In the genomic region with DNA sequence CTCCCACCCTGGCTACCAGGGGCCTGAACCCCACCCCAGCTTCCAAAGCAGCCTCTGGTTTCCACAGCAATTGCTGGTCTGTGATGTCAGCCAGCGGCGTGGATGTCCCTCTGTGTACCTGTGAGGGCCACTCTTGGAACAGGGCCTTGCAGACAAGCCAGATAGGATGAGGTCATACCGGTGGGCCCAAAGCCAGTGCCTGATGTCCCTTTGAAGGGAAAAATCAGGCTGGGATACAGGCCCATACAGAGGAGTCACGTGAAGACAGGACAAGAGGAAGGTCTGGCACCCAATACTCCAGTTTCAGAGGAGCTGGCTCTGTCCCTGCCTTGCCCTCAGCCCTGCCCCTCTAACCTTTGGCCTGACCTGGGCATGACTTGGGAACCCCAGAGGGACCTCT, we compare ENCODE assay signal across 19 mouse cellular contexts.
A peak's percentile ranks its signal among the peaks of the same experiment; 100 is the strongest.
DNase-seq lines count a peak whose midpoint lies in the region; ATAC-seq lines count a peak whose summit lies in the region.
"Had no signal": no experiment of that assay in that cellular context is flagged by ENCODE, and none has a peak within 500 bp of the region (broad histone marks: within the 10 kb centered on the region; RNA-seq: fewer than 3 reads in every experiment).

No protein-coding gene starts in this region.

- H3K27ac ChIP-seq in heart, embryonic 11.5 days (ENCODE audit: low read depth, low read length), result no peak overlapping the region
- H3K27ac ChIP-seq in kidney, embryonic 15.5 days, result no peak overlapping the region
- H3K27ac ChIP-seq: forebrain, embryonic 15.5 days; hindbrain, embryonic 14.5 days; limb, embryonic 12.5 days; midbrain, embryonic 13.5 days; stomach, embryonic 15.5 days had no signal

- H3K4me2 ChIP-seq in heart, embryonic 11.5 days, result no peak overlapping the region
- no peak overlapping the region for H3K4me2 ChIP-seq in kidney, embryonic 15.5 days
- H3K4me2 ChIP-seq: forebrain, embryonic 15.5 days; hindbrain, embryonic 14.5 days; limb, embryonic 12.5 days; midbrain, embryonic 13.5 days; stomach, embryonic 15.5 days had no signal

- DNase-seq in adrenal gland, adult 2 months, result peak; percentile 39
- no peak for DNase-seq in adrenal gland, adult 8-10 months
- peak; percentile 46 to 55 for DNase-seq in heart, postnatal 10 days
- DNase-seq in adrenal gland, postnatal 36 days, result peak; percentile 34 to 35
- peak; percentile 85 for DNase-seq in cerebellum, adult 9-11 months
- DNase-seq in thymus, postnatal 25 days, result no peak
- DNase-seq: embryo, embryonic 11 days; kidney, adult 11 months; kidney, postnatal 4 days; liver, postnatal 0 days; right cerebral cortex, adult 18-20 months; thymus, postnatal 14 days had no signal

- H3K27me3 ChIP-seq in heart, embryonic 11.5 days (ENCODE audit: control insufficient read depth, insufficient read depth, low read length), result no peaks in the 10 kb centered on the region
- 0 out of 2 replicates have a peak, but pooled peaks cover 3% of the 10 kb centered on the region for H3K27me3 ChIP-seq in kidney, embryonic 15.5 days
- H3K27me3 ChIP-seq: forebrain, embryonic 15.5 days; midbrain, embryonic 13.5 days; stomach, embryonic 15.5 days had no signal

- no peaks in the 10 kb centered on the region for H3K36me3 ChIP-seq in heart, embryonic 11.5 days (ENCODE audit: control insufficient read depth, insufficient read depth, low read length)
- H3K36me3 ChIP-seq in kidney, embryonic 15.5 days, result no peaks in the 10 kb centered on the region
- H3K36me3 ChIP-seq: forebrain, embryonic 15.5 days; limb, embryonic 12.5 days; midbrain, embryonic 13.5 days; stomach, embryonic 15.5 days had no signal

- H3K9ac ChIP-seq in heart, embryonic 11.5 days (ENCODE audit: low read depth, low read length), result no peak overlapping the region; the same call in 1 of the 2 replicates
- H3K9ac ChIP-seq in kidney, embryonic 15.5 days, result no peak overlapping the region
- H3K9ac ChIP-seq: forebrain, embryonic 15.5 days; hindbrain, embryonic 14.5 days; limb, embryonic 12.5 days; liver, postnatal 0 days; midbrain, embryonic 13.5 days; stomach, embryonic 15.5 days had no signal

- H3K4me1 ChIP-seq in heart, embryonic 11.5 days (ENCODE audit: control insufficient read depth, insufficient read depth, low read length), result no peaks in the 10 kb centered on the region
- H3K4me1 ChIP-seq in kidney, embryonic 15.5 days, result no peaks in the 10 kb centered on the region
- H3K4me1 ChIP-seq: forebrain, embryonic 15.5 days; limb, embryonic 12.5 days; stomach, embryonic 15.5 days had no signal

- intact Hi-C loops in heart, postnatal 10 days (cut with DNase I), result loop anchor here (5.0 kb wide), 1 partner anchor 57 kb away; no protein-coding TSS in a partner anchor

- no peak overlapping the region for H3K4me3 ChIP-seq in heart, embryonic 11.5 days (ENCODE audit: low read depth, low read length)
- no peak overlapping the region for H3K4me3 ChIP-seq in kidney, embryonic 15.5 days (replicated peaks)
- H3K4me3 ChIP-seq: forebrain, embryonic 15.5 days; limb, embryonic 12.5 days; midbrain, embryonic 13.5 days; stomach, embryonic 15.5 days had no signal

- no peak for ATAC-seq in heart, embryonic 11.5 days (replicated peaks; ENCODE audit: insufficient number of reproducible peaks, low FRiP score, low TSS enrichment)
- ATAC-seq in kidney, embryonic 15.5 days (replicated peaks; ENCODE audit: low FRiP score), result no peak
- ATAC-seq: forebrain, embryonic 15.5 days; liver, postnatal 0 days; midbrain, embryonic 13.5 days had no signal

- 81% methylated on average over 4 of the region's 4 CpGs for WGBS in heart, embryonic 11.5 days (ENCODE audit: insufficient replicate concordance)
- 95% methylated on average over 4 of the region's 4 CpGs for WGBS in kidney, embryonic 15.5 days

- no peaks in the 10 kb centered on the region for H3K9me3 ChIP-seq in heart, embryonic 11.5 days (replicated peaks; ENCODE audit: control insufficient read depth, low read length)
- no peaks in the 10 kb centered on the region for H3K9me3 ChIP-seq in kidney, embryonic 15.5 days (replicated peaks)
- H3K9me3 ChIP-seq: forebrain, embryonic 15.5 days; limb, embryonic 12.5 days; midbrain, embryonic 13.5 days; stomach, embryonic 15.5 days had no signal

Comparison
In these comparisons a context has a peak if more than half of its experiments do, and no peak if none do; other contexts are left out.
1. DNase-seq: peak in adrenal gland, adult 2 months (single experiment), heart, postnatal 10 days (2 of 2), adrenal gland, postnatal 36 days (2 of 2) and cerebellum, adult 9-11 months (single experiment); none in adrenal gland, adult 8-10 months (single experiment) and thymus, postnatal 25 days (single experiment).